Mouse (Mus musculus): ENCODE results near the gene Gm9972.

GRCm38 (mm10) chr11:43049363-43049762, 13.8 kb downstream of the Gm9972 start:
- TF ChIP-seq HCFC1 (IDR thresholded peaks at IDR 0.05; ENCODE audit: borderline replicate concordance, insufficient read depth, low read length) (no peak), ZNF384 (IDR thresholded peaks at IDR 0.05; ENCODE audit: low read depth, low read length) (no peak), MAFK (IDR thresholded peaks at IDR 0.05; ENCODE audit: insufficient read depth, low read depth, low read length) (no peak)

Measured in ES-E14 (cell line).